Mouse (Mus musculus) gastrocnemius, adult 2 months (tissue): ENCODE measurements around the gene Pde11a. TPM values are rescaled to one million over a fixed set of nuclear protein-coding genes. Genes with fewer than 3 reads are reported as not detected.

Experiments used
- DNase-seq: peaks from one replicate; pipeline ENCODE4 v3.0.0; 2022
- H3K27ac ChIP-seq: fragments of 200-600 bp; 2 replicates; pipeline ENCODE4 v1.8.1; 2022; ENCODE audit warnings: mild to moderate bottlenecking
- H3K4me3 ChIP-seq: fragments of 200-600 bp; 2 replicates; pipeline ENCODE4 v1.8.1; 2022; ENCODE audit warnings: mild to moderate bottlenecking, moderate library complexity
- CTCF ChIP-seq: fragments of 200-600 bp; IDR thresholded peaks from 2 replicates; pipeline ENCODE4 v1.8.1; 2022; ENCODE audit warnings: antibody characterized with exemption, mild to moderate bottlenecking, moderate library complexity
- intact Hi-C: fragments of 180-260 bp; cut with DNase I; formaldehyde crosslinking; loops from one replicate; pipeline ENCODE4 v1.15.1; 2025
- total RNA-seq, 2 experiments: library from RNA; stranded (reverse); gene quantifications; 2 replicates each; pipeline ENCODE4 v1.2.3; 2021

The Pde11a gene
- total RNA-seq, 2 experiments from 2014 or later: 0.17 to 0.33 TPM

- no peak overlapping the region for H3K4me3 ChIP-seq
- intact Hi-C loops: no loop called here
- no peak overlapping the region for H3K27ac ChIP-seq
- DNase-seq: no peak
- TF ChIP-seq CTCF: no peak
These were observed 270.4 kb downstream of the Pde11a start for GRCm38 (mm10) chr2:76068155-76068554.

- H3K4me3 ChIP-seq: no peak overlapping the region
- DNase-seq: no peak
- no peak overlapping the region for H3K27ac ChIP-seq
- peak; percentile 60 for TF ChIP-seq CTCF
- intact Hi-C loops: no loop called here
These were observed 271.4 kb downstream of the Pde11a start for GRCm38 (mm10) chr2:76067144-76067543.

- Histone ChIP-seq H3K27ac (no peak overlapping the region), H3K4me3 (no peak overlapping the region)
- intact Hi-C loops: no loop called here
- no peak for TF ChIP-seq CTCF
- no peak for DNase-seq
These were observed 273.3 kb downstream of the Pde11a start for GRCm38 (mm10) chr2:76065292-76065691.

- no peak overlapping the region for H3K4me3 ChIP-seq
- intact Hi-C loops: no loop called here
- peak; percentile 57 for TF ChIP-seq CTCF
- H3K27ac ChIP-seq: no peak overlapping the region
- peak; percentile 31 for DNase-seq
These were observed 274.5 kb downstream of the Pde11a start for GRCm38 (mm10) chr2:76064078-76064477.

GRCm38 (mm10) chr2:76060207-76060606, 278.4 kb downstream of the Pde11a start:
- intact Hi-C loops: no loop called here
- no peak for DNase-seq
- Histone ChIP-seq H3K4me3 (no peak overlapping the region), H3K27ac (no peak overlapping the region)
- no peak for TF ChIP-seq CTCF

GRCm38 (mm10) chr2:76059595-76059994, 279.0 kb downstream of the Pde11a start:
- intact Hi-C loops: no loop called here
- Histone ChIP-seq H3K27ac (no peak overlapping the region), H3K4me3 (no peak overlapping the region)
- no peak for TF ChIP-seq CTCF
- no peak for DNase-seq

GRCm38 (mm10) chr2:76058661-76059467, 279.7 kb downstream of the Pde11a start:
- no peak for DNase-seq
- H3K4me3 ChIP-seq: no peak overlapping the region
- no peak overlapping the region for H3K27ac ChIP-seq
- no peak for TF ChIP-seq CTCF
- intact Hi-C loops: no loop called here

GRCm38 (mm10) chr2:76057555-76057954, 281.0 kb downstream of the Pde11a start:
- Histone ChIP-seq H3K27ac (no peak overlapping the region), H3K4me3 (no peak overlapping the region)
- no peak for TF ChIP-seq CTCF
- DNase-seq: no peak
- intact Hi-C loops: no loop called here

- DNase-seq: no peak
- no peak overlapping the region for H3K27ac ChIP-seq
- H3K4me3 ChIP-seq: no peak overlapping the region
- no peak for TF ChIP-seq CTCF
- intact Hi-C loops: no loop called here
These were observed 284.7 kb downstream of the Pde11a start for GRCm38 (mm10) chr2:76053748-76054331.

GRCm38 (mm10) chr2:76052897-76053505, 285.6 kb downstream of the Pde11a start:
- no peak for TF ChIP-seq CTCF
- intact Hi-C loops: no loop called here
- no peak overlapping the region for H3K4me3 ChIP-seq

GRCm38 (mm10) chr2:76051385-76051784, 287.2 kb downstream of the Pde11a start:
- no peak for DNase-seq
- intact Hi-C loops: no loop called here
- no peak overlapping the region for H3K4me3 ChIP-seq
- TF ChIP-seq CTCF: no peak
- no peak overlapping the region for H3K27ac ChIP-seq

More at GRCm38 (mm10) chr2:76052897-76053505, 285.6 kb downstream of the Pde11a start:
- DNase-seq: no peak
- no peak overlapping the region for H3K27ac ChIP-seq

- intact Hi-C loops: no loop called here
- Histone ChIP-seq H3K4me3 (no peak overlapping the region), H3K27ac (no peak overlapping the region)
- DNase-seq: no peak
- no peak for TF ChIP-seq CTCF
These were observed 287.7 kb downstream of the Pde11a start for GRCm38 (mm10) chr2:76050911-76051310.

GRCm38 (mm10) chr2:76050092-76050491, 288.5 kb downstream of the Pde11a start:
- no peak for TF ChIP-seq CTCF
- intact Hi-C loops: no loop called here
- no peak overlapping the region for H3K4me3 ChIP-seq
- DNase-seq: no peak
- H3K27ac ChIP-seq: no peak overlapping the region
